Mouse (Mus musculus): ENCODE measurements at regions not wholly inside any gene's neighbourhood (a gene's known extent, or its start where the extent isn't known, plus 50 kb on each side); places are given as distances from the start of the nearest gene placed in this dataset.
A peak's percentile ranks its signal among the peaks of the same experiment; 100 is the strongest.

DNA sequence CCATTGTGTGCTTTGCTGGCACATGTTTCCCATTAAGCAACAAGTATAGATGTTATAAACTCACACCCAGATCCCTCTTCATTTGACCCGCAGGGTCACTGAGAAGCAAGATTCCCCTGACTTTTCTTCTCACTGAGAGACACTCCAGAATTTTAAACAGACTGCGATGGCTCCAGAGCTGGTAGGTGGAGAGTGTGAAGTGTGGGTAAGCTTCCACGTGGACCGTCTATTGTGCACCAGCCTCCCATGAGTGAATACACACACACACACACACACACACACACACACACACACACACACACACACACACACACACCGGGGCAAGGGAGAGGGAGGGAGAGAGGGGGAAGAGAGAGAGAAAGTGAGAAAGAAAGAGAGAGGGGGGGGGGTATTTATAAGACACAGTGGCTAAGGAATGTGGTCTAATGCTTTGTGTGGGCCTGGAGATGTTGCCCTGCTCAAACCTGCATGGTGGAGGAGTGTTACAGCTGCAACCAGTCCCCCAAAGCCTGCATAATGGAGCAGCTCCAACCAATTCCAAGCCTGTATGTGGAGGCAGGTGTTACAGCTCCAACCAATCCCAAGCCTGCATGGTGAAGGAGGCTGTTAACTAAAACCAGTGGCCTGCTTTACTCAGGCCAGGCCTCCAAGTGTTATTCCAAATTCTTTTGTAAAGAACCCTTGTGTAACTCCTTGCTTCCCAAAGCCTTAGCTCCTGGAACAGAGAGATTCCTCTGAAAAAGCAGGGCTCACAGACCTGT is 137.1 kb upstream of the Adamts16 start:
- H3K36me3 ChIP-seq (ENCODE audit: insufficient read depth, low read length) = no peaks in the 10 kb centered on the region
- H3K4me3 ChIP-seq (ENCODE audit: low read depth, low read length) = no peak overlapping the region
- ATAC-seq = no peak
- no peak for TF ChIP-seq EP300 (IDR thresholded peaks at IDR 0.05)
- TF ChIP-seq CTCF (IDR thresholded peaks at IDR 0.05) = no peak
- no peak overlapping the region for H3K4me2 ChIP-seq (replicated peaks; ENCODE audit: low read depth, low read length)
- H3K27ac ChIP-seq (ENCODE audit: low read length) = no peak overlapping the region
- DNase-seq (ENCODE audit: low spot score) = no peak
- H3K9me3 ChIP-seq (ENCODE audit: low read length) = no peaks in the 10 kb centered on the region
- no peak overlapping the region for H3K9ac ChIP-seq (replicated peaks; ENCODE audit: low read depth)
- H3K4me1 ChIP-seq (ENCODE audit: insufficient read depth, low read depth, low read length) = no peaks in the 10 kb centered on the region
- H3K27me3 ChIP-seq (replicated peaks; ENCODE audit: insufficient read depth, low read length) = no peaks in the 10 kb centered on the region
- 80% methylated on average over 5 of the region's 5 CpGs for whole genome bisulfite sequencing

DNA sequence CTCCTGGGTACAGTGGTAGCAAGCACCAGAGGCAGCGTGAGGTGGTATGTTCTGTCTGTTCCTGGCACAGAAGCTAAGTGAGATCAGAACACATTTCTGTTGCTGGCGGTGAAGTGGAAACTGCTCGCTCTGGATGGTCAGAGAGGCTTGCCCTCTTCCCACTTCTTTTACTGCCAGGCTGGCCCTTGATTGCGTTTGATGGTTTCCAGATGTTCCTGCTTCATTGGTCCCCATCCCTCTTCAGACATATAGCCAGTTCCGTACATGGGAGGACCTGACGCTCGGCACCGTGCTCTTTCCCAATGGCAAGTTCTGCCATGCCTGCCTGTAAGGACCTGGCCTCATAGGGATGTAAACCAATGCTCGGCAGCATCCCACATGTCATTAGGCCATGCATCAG is 128.0 kb upstream of the Adamts16 start:
- Histone ChIP-seq H3K27ac (ENCODE audit: low read length) (no peak overlapping the region), H3K9me3 (ENCODE audit: low read length) (no peaks in the 10 kb centered on the region), H3K9ac (replicated peaks; ENCODE audit: low read depth) (no peak overlapping the region), H3K4me2 (replicated peaks; ENCODE audit: low read depth, low read length) (no peak overlapping the region), H3K4me3 (ENCODE audit: low read depth, low read length) (no peak overlapping the region), H3K27me3 (replicated peaks; ENCODE audit: insufficient read depth, low read length) (no peaks in the 10 kb centered on the region), H3K4me1 (ENCODE audit: insufficient read depth, low read depth, low read length) (no peaks in the 10 kb centered on the region), H3K36me3 (ENCODE audit: insufficient read depth, low read length) (no peaks in the 10 kb centered on the region)
- no peak for ATAC-seq
- TF ChIP-seq CTCF (IDR thresholded peaks at IDR 0.05) (no peak), EP300 (IDR thresholded peaks at IDR 0.05) (no peak)
- DNase-seq (ENCODE audit: low spot score) = no peak
- 85% methylated on average over 9 of the region's 9 CpGs for WGBS

DNA sequence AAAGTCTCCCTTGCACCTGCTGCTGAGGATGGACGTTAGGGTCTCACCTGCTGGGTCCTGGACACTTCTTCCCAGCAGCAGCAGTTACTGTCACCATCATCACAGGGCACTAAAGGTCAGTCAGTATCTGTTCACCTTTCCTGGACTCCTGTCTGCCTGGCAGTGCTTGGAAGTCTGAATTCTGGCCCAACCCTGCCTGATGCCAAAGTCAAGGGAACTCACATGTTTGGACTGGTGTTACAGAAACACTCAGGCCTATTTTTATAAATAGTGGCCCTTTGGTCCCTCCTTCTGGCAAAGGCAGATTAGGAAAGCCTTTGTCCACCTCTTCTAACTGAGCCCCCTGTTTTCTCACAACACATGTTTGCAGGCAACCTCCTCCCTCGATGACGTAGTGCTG is 126.2 kb upstream of the Adamts16 start:
- H3K4me2 ChIP-seq (replicated peaks; ENCODE audit: low read depth, low read length) = no peak overlapping the region
- H3K36me3 ChIP-seq (ENCODE audit: insufficient read depth, low read length) = no peaks in the 10 kb centered on the region
- H3K27ac ChIP-seq (ENCODE audit: low read length) = no peak overlapping the region
- H3K9ac ChIP-seq (replicated peaks; ENCODE audit: low read depth) = no peak overlapping the region
- 54% methylated on average over 3 of the region's 3 CpGs for WGBS
- H3K4me3 ChIP-seq (ENCODE audit: low read depth, low read length) = no peak overlapping the region
- ATAC-seq = no peak
- no peaks in the 10 kb centered on the region for H3K27me3 ChIP-seq (replicated peaks; ENCODE audit: insufficient read depth, low read length)
- no peaks in the 10 kb centered on the region for H3K9me3 ChIP-seq (ENCODE audit: low read length)
- no peak for DNase-seq (ENCODE audit: low spot score)
- TF ChIP-seq EP300 (IDR thresholded peaks at IDR 0.05) (no peak), CTCF (IDR thresholded peaks at IDR 0.05) (no peak)
- H3K4me1 ChIP-seq (ENCODE audit: insufficient read depth, low read depth, low read length) = no peaks in the 10 kb centered on the region

DNA sequence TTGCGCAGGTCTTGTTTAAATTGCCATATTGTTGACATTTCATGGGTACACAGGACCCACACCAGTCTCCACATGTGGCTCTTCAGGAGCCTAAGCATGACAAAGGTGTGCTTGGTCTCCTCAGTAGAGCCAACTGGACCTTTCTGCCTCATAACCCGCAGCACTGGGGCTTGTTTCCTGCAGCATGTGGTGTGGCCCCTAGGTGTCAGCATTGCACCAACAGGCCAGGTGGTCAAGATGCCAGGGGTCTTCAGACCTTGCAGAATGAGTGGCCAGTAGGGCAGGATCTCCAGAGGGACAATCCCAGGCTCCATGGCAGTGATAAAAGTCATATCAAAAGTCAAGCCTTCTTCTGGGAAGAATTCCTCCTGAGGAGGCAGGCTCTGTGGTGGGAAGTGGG is 121.8 kb upstream of the Adamts16 start:
- DNase-seq (ENCODE audit: low spot score) (no peak), ATAC-seq (no peak)
- Histone ChIP-seq H3K36me3 (ENCODE audit: insufficient read depth, low read length) (no peaks in the 10 kb centered on the region), H3K4me3 (ENCODE audit: low read depth, low read length) (no peak overlapping the region), H3K27ac (ENCODE audit: low read length) (no peak overlapping the region), H3K27me3 (replicated peaks; ENCODE audit: insufficient read depth, low read length) (no peaks in the 10 kb centered on the region), H3K9me3 (ENCODE audit: low read length) (no peaks in the 10 kb centered on the region), H3K9ac (replicated peaks; ENCODE audit: low read depth) (no peak overlapping the region), H3K4me1 (ENCODE audit: insufficient read depth, low read depth, low read length) (no peaks in the 10 kb centered on the region), H3K4me2 (replicated peaks; ENCODE audit: low read depth, low read length) (no peak overlapping the region)
- peak; percentile 48 for TF ChIP-seq CTCF (IDR thresholded peaks at IDR 0.05)
- no peak for TF ChIP-seq EP300 (IDR thresholded peaks at IDR 0.05)
- 75% methylated on average over 2 of the region's 2 CpGs for WGBS

DNA sequence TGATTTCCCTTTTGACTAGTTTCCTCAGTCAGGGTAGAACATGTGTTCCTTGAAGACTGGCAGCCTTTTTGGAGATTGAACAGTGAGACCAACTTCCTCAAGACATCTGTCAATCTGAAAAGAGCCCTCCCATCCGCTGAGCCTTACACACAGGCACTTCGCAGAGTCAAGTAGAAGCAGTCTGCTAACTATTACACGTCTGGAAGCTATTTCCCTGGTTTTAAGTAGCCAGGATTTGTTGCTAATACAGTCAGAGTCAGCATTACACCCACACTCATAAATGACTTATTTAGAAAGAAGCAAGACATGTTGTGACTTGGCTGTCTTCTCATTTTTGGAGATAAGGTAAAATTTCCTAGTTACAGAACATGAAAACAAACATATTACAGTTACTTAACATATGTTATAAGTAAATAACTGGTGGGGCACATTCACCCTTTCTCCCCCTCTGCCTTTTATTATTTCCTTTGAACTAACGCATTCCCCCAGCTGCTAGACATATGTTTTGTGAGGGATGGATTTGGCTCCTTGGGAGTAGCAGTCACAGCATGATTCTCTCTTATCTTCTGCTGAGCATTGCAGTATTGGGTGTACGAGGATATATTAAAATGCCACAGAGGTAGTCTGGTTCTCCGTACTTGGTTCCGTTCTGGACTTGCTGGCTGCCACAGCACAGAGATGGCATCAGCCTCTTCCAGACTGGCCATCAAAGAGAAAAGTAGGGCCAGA is 92.9 kb upstream of the Adamts16 start:
- no peak overlapping the region for H3K4me2 ChIP-seq (replicated peaks; ENCODE audit: low read depth, low read length)
- no peak overlapping the region for H3K27ac ChIP-seq (ENCODE audit: low read length)
- no peaks in the 10 kb centered on the region for H3K9me3 ChIP-seq (ENCODE audit: low read length)
- H3K9ac ChIP-seq (replicated peaks; ENCODE audit: low read depth) = no peak overlapping the region
- no peaks in the 10 kb centered on the region for H3K36me3 ChIP-seq (ENCODE audit: insufficient read depth, low read length)
- 59% methylated on average over 7 of the region's 7 CpGs for WGBS
- H3K27me3 ChIP-seq (replicated peaks; ENCODE audit: insufficient read depth, low read length) = no peaks in the 10 kb centered on the region
- no peaks in the 10 kb centered on the region for H3K4me1 ChIP-seq (ENCODE audit: insufficient read depth, low read depth, low read length)
- DNase-seq (ENCODE audit: low spot score) (no peak), ATAC-seq (no peak)
- H3K4me3 ChIP-seq (ENCODE audit: low read depth, low read length) = no peak overlapping the region
- TF ChIP-seq EP300 (IDR thresholded peaks at IDR 0.05) = no peak
- no peak for TF ChIP-seq CTCF (IDR thresholded peaks at IDR 0.05)

DNA sequence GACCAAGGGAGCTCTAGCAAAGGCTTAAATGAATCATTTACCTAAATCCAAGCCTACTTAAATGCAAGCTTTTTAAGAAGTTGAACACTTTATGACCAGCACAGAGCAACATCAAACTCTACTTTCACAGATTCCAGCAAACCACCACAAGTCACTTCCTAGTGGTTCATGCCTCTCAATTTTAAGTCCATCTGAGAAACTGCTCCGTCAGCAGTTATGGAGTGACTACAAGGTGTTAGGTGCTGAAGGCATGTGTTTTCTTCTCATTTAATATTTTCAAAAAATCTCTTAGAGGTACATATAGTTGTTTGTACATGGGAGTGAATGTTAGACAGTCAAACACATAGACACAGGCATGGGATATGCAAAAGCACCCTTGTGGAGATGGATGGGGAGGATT is 72.2 kb upstream of the Adamts16 start:
- Histone ChIP-seq H3K9ac (replicated peaks; ENCODE audit: low read depth) (no peak overlapping the region), H3K36me3 (ENCODE audit: insufficient read depth, low read length) (no peaks in the 10 kb centered on the region), H3K4me2 (replicated peaks; ENCODE audit: low read depth, low read length) (no peak overlapping the region), H3K27ac (ENCODE audit: low read length) (no peak overlapping the region), H3K9me3 (ENCODE audit: low read length) (no peaks in the 10 kb centered on the region), H3K27me3 (replicated peaks; ENCODE audit: insufficient read depth, low read length) (no peaks in the 10 kb centered on the region), H3K4me3 (ENCODE audit: low read depth, low read length) (no peak overlapping the region), H3K4me1 (ENCODE audit: insufficient read depth, low read depth, low read length) (no peaks in the 10 kb centered on the region)
- ATAC-seq (no peak), DNase-seq (ENCODE audit: low spot score) (no peak)
- WGBS = 80% methylated on average over 1 of the region's 1 CpGs
- TF ChIP-seq EP300 (IDR thresholded peaks at IDR 0.05) = no peak
- TF ChIP-seq CTCF (IDR thresholded peaks at IDR 0.05) = no peak
